Mouse (Mus musculus) heart, postnatal 4 days (tissue): ENCODE data around the gene Zfp36l2. TPM values are rescaled to one million over a fixed set of nuclear protein-coding genes. Genes with fewer than 3 reads are reported as not detected.
"Not testable (repeated sequence)": the region's sequence is repeated elsewhere in the genome, so short reads cannot be mapped to it uniquely, and the experiment has no call there.

Source experiments
- DNase-seq: peaks from one replicate; pipeline ENCODE4 v3.0.0; 2021
- total RNA-seq, 2 experiments: library from RNA; stranded (reverse); gene quantifications; 2 replicates each; pipeline ENCODE4 v1.2.3; 2021

Gene Zfp36l2
- 10 to 100 TPM; 37.0 to 41.0 TPM for total RNA-seq

GRCm38 (mm10) chr17:84187727-84188373, at the start of gene Zfp36l2:
Zfp36l2 (minus strand) TSS chr17:84187947.
- peak; percentile 97 for DNase-seq

GRCm38 (mm10) chr17:84236781-84237557, 49.2 kb upstream of the Zfp36l2 start:
- DNase-seq: peak; percentile 36

GRCm38 (mm10) chr17:84235399-84235928, 47.7 kb upstream of the Zfp36l2 start:
- DNase-seq: no peak

GRCm38 (mm10) chr17:84234785-84235184, 47.0 kb upstream of the Zfp36l2 start:
- DNase-seq: not testable (repeated sequence)

GRCm38 (mm10) chr17:84233758-84234157, 46.0 kb upstream of the Zfp36l2 start:
- no peak for DNase-seq

- no peak for DNase-seq
Measured at GRCm38 (mm10) chr17:84231361-84231760, 43.6 kb upstream of the Zfp36l2 start.

- no peak for DNase-seq
Measured at GRCm38 (mm10) chr17:84228223-84228622, 40.5 kb upstream of the Zfp36l2 start.

GRCm38 (mm10) chr17:84226681-84227080, 38.9 kb upstream of the Zfp36l2 start:
- DNase-seq: no peak

GRCm38 (mm10) chr17:84226231-84226630, 38.5 kb upstream of the Zfp36l2 start:
- DNase-seq: no peak

GRCm38 (mm10) chr17:84224217-84224887, 36.6 kb upstream of the Zfp36l2 start:
- DNase-seq: no peak

- not testable (repeated sequence) for DNase-seq
Measured at GRCm38 (mm10) chr17:84218841-84219240, 31.1 kb upstream of the Zfp36l2 start.

GRCm38 (mm10) chr17:84217696-84218095, 29.9 kb upstream of the Zfp36l2 start:
- DNase-seq: no peak

- no peak for DNase-seq
Measured at GRCm38 (mm10) chr17:84215264-84215960, 27.7 kb upstream of the Zfp36l2 start.

GRCm38 (mm10) chr17:84213464-84213863, 25.7 kb upstream of the Zfp36l2 start:
- DNase-seq: no peak

- DNase-seq: no peak
Measured at GRCm38 (mm10) chr17:84207611-84208010, 19.9 kb upstream of the Zfp36l2 start.

- no peak for DNase-seq
Measured at GRCm38 (mm10) chr17:84206239-84206638, 18.5 kb upstream of the Zfp36l2 start.

GRCm38 (mm10) chr17:84204962-84205361, 17.2 kb upstream of the Zfp36l2 start:
- DNase-seq: no peak

- DNase-seq: no peak
Measured at GRCm38 (mm10) chr17:84203340-84203739, 15.6 kb upstream of the Zfp36l2 start.

- no peak for DNase-seq
Measured at GRCm38 (mm10) chr17:84201183-84201582, 13.4 kb upstream of the Zfp36l2 start.

- DNase-seq: no peak
Measured at GRCm38 (mm10) chr17:84197912-84198344, 10.2 kb upstream of the Zfp36l2 start.

- no peak for DNase-seq
Measured at GRCm38 (mm10) chr17:84196329-84196728, 8.6 kb upstream of the Zfp36l2 start.

GRCm38 (mm10) chr17:84195835-84196234, 8.1 kb upstream of the Zfp36l2 start:
- DNase-seq: no peak
